8 mouse cellular contexts compared by ENCODE assay signal in the genomic region with DNA sequence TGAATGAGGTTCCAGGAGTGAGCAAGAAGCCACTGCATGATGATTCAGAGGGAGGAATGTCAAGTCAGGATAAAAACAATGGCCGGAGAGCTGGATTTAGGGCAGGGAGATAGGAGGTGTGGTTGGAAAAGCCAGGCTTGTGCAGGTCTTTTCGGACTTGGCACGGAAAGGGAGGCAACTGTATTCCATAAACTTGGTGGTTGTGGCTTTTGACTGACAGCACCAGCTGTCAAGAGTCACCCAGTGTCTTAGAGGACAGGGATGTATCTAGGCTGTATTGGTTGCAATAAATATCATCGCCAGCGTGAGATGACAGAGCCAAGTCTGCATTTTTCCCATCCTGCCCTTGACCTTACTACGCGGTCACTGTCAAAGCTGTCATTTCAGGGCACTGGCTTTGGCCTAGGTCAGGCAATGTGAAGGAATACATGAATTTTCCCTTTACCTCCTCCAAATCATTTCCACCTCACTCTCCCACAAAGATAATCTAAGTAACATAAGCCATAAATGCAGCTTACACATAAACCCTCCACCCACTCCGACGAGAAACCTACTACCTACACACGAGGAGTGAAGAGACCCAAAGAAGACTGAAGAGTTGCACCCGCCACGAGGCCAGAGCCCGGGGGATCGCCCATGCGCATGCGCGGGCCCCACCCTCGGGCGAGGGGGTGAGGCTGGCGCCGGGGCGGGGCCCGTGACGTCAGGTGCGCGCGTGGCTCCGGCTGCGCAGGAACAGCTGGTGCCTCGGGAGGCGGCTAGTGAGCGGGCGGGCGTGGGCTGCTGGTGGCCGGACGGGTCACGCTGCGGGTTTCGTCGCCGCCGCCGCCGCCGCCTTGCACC. TPM values are rescaled to one million over a fixed set of nuclear protein-coding genes. Genes with fewer than 3 reads are reported as not detected.
A peak's percentile ranks its signal among the peaks of the same experiment; 100 is the strongest.
DNase-seq lines count a peak whose midpoint lies in the region; ATAC-seq and TF ChIP-seq lines count a peak whose summit lies in the region.

No protein-coding gene starts in this region.

- TF ChIP-seq CTCF in olfactory bulb, adult 2 months (IDR thresholded peaks at IDR 0.05; ENCODE audit: insufficient read depth, low read depth, low read length), result no peak

- WGBS in lung, embryonic 15.5 days, result 12% methylated on average over 45 of the region's 45 CpGs
- WGBS in olfactory bulb, adult 2 months, result 8% methylated on average over 45 of the region's 45 CpGs

- no peaks in the 10 kb centered on the region for H3K27me3 ChIP-seq in lung, embryonic 15.5 days

- peak; percentile 68 for TF ChIP-seq POLR2A in olfactory bulb, adult 2 months (IDR thresholded peaks at IDR 0.05; ENCODE audit: insufficient read depth, low read depth, low read length)

- H3K4me2 ChIP-seq in lung, embryonic 15.5 days, result peak overlapping the region; percentile 98

- H3K4me1 ChIP-seq in lung, embryonic 15.5 days, result peaks cover 23% of the 10 kb centered on the region
- peaks cover 19% of the 10 kb centered on the region for H3K4me1 ChIP-seq in olfactory bulb, adult 2 months (ENCODE audit: control insufficient read depth, insufficient read depth, low read length)

- H3K27ac ChIP-seq in lung, embryonic 15.5 days, result peak overlapping the region; percentile 66
- H3K27ac ChIP-seq in olfactory bulb, adult 2 months (ENCODE audit: insufficient read depth, low read depth, low read length), result no peak overlapping the region

- DNase-seq in MN1 (ENCODE audit: low spot score), result peak; percentile 88
- DNase-seq in cerebellum, adult 8-10 months, result peak; percentile 95
- peak; percentile 87 for DNase-seq in forelimb bud, embryonic 11.5 days (ENCODE audit: low read depth, low spot score)
- peak; percentile 50 for DNase-seq in layer of hippocampus, adult 9-10 months (ENCODE audit: low spot score)
- DNase-seq in thymus, adult 18-20 months, result peak; percentile 90 to 91

- no peaks in the 10 kb centered on the region for H3K36me3 ChIP-seq in lung, embryonic 15.5 days

- H3K9me3 ChIP-seq in lung, embryonic 15.5 days, result no peaks in the 10 kb centered on the region

- H3K4me3 ChIP-seq in lung, embryonic 15.5 days, result peak overlapping the region; percentile 76
- H3K4me3 ChIP-seq in olfactory bulb, adult 2 months (ENCODE audit: insufficient read depth, low read depth, low read length), result peak overlapping the region; percentile 60

- H3K9ac ChIP-seq in lung, embryonic 15.5 days, result peak overlapping the region; percentile 74

- peak; percentile 69 to 86 for ATAC-seq in hematopoietic stem cell, adult 5-6 weeks (replicated peaks in 1 of 2; ENCODE audit: insufficient read depth in 1 of 2, low FRiP score in 2 of 2, low TSS enrichment in 1 of 2, low read depth in 1 of 2, poor library complexity in 2 of 2, severe bottlenecking in 2 of 2)
- peak; percentile 95 for ATAC-seq in lung, embryonic 15.5 days (ENCODE audit: borderline replicate concordance, extremely low read depth, low FRiP score, low TSS enrichment)

RNA-seq across cellular contexts. Expression of a gene that starts 7.6 kb away (rescaled TPM):
- 0.56 and 2.7 TPM in 2 replicates for total RNA-seq in hematopoietic stem cell, adult 5-6 weeks (2017)
- 12.8 and 14.0 TPM in 2 replicates for polyA plus RNA-seq in lung, embryonic 15.5 days (2015; fragmentation: Nextera tagmentation; extraction: Ambion mirVana)
- polyA plus RNA-seq in olfactory bulb, adult 2 months (2012; ENCODE audit: insufficient read depth, insufficient read length, low replicate concordance, missing spikeins), result not detected in 2 replicates

RNA-seq across cellular contexts. Expression of a gene that starts 29.0 kb away (rescaled TPM):
- 0.25 TPM in 1 of 2 replicates, not detected in the other for total RNA-seq in hematopoietic stem cell, adult 5-6 weeks (2017)
- polyA plus RNA-seq in lung, embryonic 15.5 days (2015; fragmentation: Nextera tagmentation; extraction: Ambion mirVana), result 1.3 and 1.5 TPM in 2 replicates
- not detected in 2 replicates for polyA plus RNA-seq in olfactory bulb, adult 2 months (2012; ENCODE audit: insufficient read depth, insufficient read length, low replicate concordance, missing spikeins)

RNA-seq across cellular contexts. Expression of a gene that starts 56.7 kb away (rescaled TPM):
- 7.1 and 12.3 TPM in 2 replicates for total RNA-seq in hematopoietic stem cell, adult 5-6 weeks (2017)
- 2.7 and 2.8 TPM in 2 replicates for polyA plus RNA-seq in lung, embryonic 15.5 days (2015; fragmentation: Nextera tagmentation; extraction: Ambion mirVana)
- polyA plus RNA-seq in olfactory bulb, adult 2 months (2012; ENCODE audit: insufficient read depth, insufficient read length, low replicate concordance, missing spikeins), result not detected in 2 replicates

Comparison
In these comparisons a context has a peak if more than half of its experiments do, and no peak if none do; other contexts are left out.
1. RNA of a gene that starts 7.6 kb away (polyA plus RNA-seq): 12.8 to 14.0 TPM in lung, embryonic 15.5 days; not detected in olfactory bulb, adult 2 months; every median in the first group is over 10 times any median in the second.
2. Peak in every context shown above with its lines, with median percentiles within 50 percentile points of each other: DNase-seq.